Mouse (Mus musculus): Measurements from ENCODE around the gene Aqp5.

Gene Aqp5

DNA sequence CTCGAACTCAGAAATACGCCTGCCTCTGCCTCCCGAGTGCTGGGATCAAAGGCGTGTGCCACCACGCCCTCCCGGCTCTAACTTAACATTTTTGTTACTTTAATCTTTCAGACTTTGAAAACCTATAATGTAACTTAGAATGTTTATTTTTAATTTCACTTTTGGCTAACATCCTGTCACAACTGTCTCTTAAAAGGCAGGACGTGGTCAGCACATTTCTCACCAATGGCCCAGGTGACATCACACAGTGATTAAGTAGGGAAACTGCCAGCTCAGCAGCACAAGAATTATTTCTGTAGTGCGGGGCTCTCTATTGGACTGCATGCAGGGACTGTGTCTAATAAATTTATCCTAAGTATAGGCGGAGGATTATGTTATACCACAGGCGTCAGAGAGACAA is 53.2 kb downstream of the Aqp5 start:
- DNase-seq: no peak
